Mouse (Mus musculus): ENCODE data around the gene Ngdn.
"Not testable (repeated sequence)": the region's sequence is repeated elsewhere in the genome, so short reads cannot be mapped to it uniquely, and the experiment has no call there.

Gene Ngdn

GRCm38 (mm10) chr14:54999868-55000267, 15.4 kb upstream of the Ngdn start:
- DNase-seq (ENCODE audit: low spot score): not testable (repeated sequence)

DNA sequence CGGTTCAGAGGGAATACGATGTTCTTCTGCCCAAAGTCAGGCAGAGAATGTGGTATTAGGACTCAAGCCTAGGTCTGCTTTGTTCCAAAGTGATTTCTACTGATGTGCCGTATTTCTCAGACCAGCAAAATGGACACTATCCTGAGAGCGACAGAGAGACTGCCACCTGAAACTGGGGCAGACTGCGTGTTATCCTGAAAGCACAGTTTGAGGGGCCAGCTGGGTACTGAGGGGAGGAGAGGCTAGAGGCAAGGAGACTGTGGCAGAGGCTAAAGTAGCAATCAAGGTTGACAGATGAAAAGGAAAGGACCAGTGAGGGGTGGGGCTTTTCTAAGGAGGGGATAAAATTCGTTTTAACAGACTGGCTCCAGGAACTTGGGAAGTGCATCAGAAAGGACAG, 14.4 kb upstream of the Ngdn start:
- no peak for DNase-seq (ENCODE audit: low spot score)

DNA sequence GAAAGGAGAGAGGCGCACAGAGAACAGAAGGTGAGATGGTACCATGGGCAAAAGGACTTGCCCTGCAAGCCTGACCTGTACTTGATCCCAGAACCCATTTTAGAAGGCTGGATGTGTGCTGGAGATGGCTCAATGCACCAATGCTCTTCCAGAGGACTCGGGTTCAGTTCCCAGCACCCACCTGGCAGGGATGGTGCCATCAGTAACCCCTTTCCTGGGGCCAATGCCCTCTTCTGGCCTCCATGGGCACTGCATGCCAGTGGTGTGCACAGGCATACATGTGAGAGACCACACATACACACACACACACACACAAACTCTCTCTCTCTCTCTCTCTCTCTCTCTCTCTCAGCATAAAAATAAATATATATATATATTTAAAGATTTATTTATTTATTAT, 13.8 kb upstream of the Ngdn start:
- no peak for DNase-seq (ENCODE audit: low spot score)

DNA sequence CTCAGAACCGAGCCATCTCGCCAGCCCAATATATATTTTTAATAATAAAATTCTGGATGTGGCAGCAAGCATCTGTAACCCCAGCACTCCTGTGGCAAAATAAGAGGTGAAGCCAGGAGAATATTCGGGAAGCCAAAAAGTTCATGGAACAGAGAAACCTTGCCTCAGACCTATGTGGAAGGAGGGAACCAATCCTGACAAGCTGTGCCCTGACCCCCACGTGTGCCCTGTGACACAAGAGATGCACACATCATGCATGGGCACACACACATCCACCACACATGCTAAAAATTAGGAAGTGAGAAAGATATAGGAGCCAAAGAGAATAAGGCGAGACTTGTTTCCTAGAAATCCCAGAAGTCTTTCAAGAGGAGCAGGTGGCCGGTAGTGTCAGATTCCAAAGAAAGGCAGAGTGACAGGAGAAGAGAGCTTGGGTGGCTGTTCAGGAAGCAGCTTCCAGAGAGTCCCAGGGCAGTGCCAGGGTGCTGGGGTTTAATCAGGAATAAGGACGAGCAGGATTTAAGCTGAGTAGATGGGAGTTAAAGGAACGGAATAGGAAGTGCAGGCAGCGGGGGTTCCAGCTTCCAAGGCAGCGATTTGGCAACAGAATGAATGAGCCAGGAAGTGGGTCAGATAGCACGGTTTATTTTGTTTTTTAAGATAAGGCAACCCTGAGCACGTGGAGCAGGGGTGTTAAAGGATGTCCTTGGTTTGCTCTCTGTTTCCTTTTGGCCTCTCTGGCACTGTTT, 13.1 kb upstream of the Ngdn start:
- DNase-seq (ENCODE audit: low spot score): no peak

- DNase-seq (ENCODE audit: low spot score): no peak
These were observed 12.6 kb upstream of the Ngdn start for GRCm38 (mm10) chr14:55002687-55003120.

- peak; percentile 43 for DNase-seq (ENCODE audit: low spot score)
These were observed 11.1 kb upstream of the Ngdn start for GRCm38 (mm10) chr14:55003878-55004855.

DNA sequence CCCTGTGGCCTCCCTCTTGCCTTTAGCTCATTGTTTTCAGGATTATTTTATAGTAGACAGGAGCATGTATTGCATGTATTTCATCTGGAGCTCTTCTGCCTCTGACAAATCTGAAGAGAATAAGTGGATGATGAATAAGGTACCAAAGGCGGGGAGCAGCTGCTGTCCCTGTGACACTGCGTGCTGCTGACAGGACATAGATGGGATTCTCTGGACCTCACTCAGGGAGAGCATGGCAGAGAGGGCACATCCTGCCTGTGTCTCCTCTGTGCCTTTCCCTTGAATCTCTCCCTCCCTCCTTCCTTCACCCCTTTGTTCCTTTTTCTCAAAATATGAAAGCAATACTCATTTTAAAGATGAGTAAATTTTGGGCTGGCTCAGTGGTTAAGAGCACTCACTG, 9.7 kb upstream of the Ngdn start:
- DNase-seq (ENCODE audit: low spot score): no peak

DNA sequence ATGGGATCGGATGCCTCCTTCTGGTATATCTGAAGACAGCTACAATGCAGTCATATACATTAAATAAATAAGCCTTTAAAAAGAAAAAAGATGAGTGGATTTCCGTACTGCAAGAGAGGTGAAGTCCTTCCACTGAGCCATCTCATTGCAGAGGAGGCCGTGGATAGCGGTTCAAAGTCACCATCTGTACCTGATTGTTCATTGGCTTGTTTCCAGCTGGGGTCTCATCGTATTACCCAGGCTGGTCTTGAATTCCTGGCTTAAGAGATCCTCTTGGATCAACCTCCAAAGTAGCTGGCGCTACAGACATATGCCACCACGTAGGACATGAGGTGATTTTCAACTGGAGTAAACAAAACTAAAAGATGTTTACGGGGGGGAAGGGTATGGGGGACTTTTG, 9.3 kb upstream of the Ngdn start:
- DNase-seq (ENCODE audit: low spot score): no peak

- no peak for DNase-seq (ENCODE audit: low spot score)
These were observed 8.7 kb upstream of the Ngdn start for GRCm38 (mm10) chr14:55006541-55006940.

DNA sequence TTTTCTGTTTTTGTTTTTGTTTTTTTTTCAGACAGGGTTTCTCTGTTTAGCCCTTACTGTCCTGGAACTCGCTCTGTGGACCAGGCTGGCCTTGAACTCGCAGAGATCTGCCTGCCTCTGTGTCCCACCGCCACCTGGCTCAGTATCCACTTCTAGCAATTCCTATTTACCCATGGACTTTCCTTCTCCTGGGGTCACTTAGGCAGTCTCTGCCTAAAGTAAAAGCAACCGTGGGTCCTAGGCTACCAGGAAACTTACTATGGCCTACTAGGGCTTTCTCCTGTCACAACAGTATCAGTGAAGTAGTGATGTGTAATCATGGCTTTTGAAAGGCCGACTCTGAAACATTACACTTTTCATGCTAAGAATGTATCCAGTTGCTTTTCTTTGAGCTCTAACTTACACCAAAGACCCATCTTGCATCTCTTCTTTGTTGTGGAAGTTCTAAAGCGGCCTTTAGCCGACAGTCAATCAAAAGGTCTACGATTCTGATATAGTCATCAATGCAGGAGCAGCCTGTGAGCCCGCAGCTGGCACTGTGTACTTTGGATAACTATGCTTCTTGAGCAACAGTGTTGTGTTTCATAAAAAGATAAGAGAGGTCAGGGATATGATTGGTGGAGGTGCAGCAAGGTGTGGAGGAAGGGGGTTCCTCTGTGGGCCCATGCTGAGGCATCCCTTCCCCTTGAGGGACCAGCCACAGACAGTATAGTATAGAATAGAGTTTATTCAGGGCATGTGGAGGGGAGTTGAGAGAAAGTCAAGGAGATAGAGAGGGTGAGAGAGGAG, 7.9 kb upstream of the Ngdn start:
- DNase-seq (ENCODE audit: low spot score): no peak

DNA sequence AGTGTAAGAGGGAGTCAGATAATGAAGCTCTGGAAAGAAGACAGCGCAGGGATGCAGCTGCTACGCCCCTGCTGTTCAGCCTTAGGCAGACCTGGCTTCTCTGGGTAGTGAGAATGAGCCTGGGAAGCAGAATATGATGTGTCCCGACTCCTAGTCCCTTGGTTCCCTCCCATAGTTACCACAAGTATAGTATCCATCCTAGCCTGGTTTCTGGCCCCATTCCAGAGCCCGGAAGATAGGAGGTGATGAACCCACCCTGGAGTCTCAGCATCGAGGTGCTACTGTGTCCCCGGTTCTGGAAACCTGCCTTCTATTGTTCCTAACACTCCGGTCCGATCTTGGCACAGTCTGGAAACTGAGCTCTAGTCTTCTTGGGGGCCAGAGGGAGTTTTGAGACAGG, 6.8 kb upstream of the Ngdn start:
- DNase-seq (ENCODE audit: low spot score): no peak

DNA sequence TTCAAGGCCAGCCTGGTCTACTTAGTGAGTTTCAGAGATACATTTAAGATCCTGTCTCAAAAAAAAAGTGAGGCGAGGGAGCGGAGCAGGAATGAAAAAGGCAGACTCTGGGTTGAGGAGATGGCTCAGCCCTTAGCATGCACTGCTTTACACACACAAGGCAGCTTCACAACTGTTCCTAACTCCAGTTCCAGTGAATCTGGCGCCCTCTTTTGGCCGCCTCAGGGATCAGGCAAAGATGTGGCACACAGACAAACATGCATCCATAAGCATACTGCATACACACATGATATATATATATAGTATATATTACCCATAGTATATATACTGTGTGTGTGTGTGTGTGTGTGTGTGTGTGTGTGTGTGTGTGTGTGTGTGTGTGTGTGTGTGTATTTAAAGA, 4.1 kb upstream of the Ngdn start:
- no peak for DNase-seq (ENCODE audit: low spot score)

GRCm38 (mm10) chr14:55014591-55014990, 663 bp upstream of the Ngdn start:
- DNase-seq (ENCODE audit: low spot score): peak; percentile 74

- no peak for DNase-seq (ENCODE audit: low spot score)
These were observed 485 bp downstream of the Ngdn start for GRCm38 (mm10) chr14:55015767-55016111.

- no peak for DNase-seq (ENCODE audit: low spot score)
These were observed 1.6 kb downstream of the Ngdn start for GRCm38 (mm10) chr14:55016876-55017275.

- no peak for DNase-seq (ENCODE audit: low spot score)
These were observed 5.1 kb downstream of the Ngdn start for GRCm38 (mm10) chr14:55020394-55020793.

GRCm38 (mm10) chr14:55023011-55023410, 7.8 kb downstream of the Ngdn start:
- DNase-seq (ENCODE audit: low spot score): no peak

GRCm38 (mm10) chr14:55024236-55024635, 9.0 kb downstream of the Ngdn start:
- DNase-seq (ENCODE audit: low spot score): peak; percentile 65

DNA sequence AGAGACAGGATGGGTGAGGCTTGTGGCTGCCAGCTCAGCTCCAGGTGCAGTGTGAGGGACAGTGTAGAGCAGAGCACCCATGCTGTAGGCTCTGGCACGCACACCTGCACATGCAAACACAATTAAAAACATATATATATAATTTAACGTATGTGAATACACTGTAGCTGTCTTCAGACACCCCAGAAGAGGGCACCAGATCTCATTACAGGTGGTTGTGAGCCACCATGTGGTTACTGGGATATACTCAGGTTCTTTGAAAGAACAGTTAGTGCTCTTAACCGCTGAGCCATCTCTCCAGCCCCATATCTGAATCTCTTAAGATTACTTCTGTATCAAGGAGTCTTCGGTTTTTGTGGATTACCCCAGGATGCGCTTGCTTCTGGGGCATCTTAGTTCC, 10.3 kb downstream of the Ngdn start:
- DNase-seq (ENCODE audit: low spot score): no peak

DNA sequence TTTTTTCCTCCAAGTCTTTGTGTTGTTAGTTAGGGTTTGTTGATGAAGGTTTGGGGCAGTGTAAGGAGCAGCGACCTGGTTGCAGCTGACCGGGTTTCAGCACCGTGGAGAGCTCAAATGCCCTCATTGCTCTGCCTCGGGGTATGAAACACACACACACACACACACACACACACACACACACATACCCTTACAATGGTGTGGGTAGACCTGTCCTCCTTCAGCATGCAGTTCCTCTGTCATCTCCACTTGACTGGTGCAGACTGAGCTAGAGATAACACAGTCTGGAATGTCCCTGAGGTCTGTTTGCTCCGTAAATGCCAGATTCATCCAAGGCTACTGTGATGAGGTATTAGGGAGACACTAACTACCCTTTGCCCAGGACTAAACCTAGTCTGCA, 12.0 kb downstream of the Ngdn start:
- no peak for DNase-seq (ENCODE audit: low spot score)

GRCm38 (mm10) chr14:55027653-55028052, 12.4 kb downstream of the Ngdn start:
- peak; percentile 25 for DNase-seq (ENCODE audit: low spot score)

GRCm38 (mm10) chr14:55028333-55028835, 13.1 kb downstream of the Ngdn start:
- DNase-seq (ENCODE audit: low spot score): no peak

Data from layer of hippocampus, adult 11-12 months (tissue).